Mouse (Mus musculus) lung, embryonic 14.5 days (tissue): Measurements from ENCODE around the gene Clp1. TPM values are rescaled to one million over a fixed set of nuclear protein-coding genes. Genes with fewer than 3 reads are reported as not detected.

Experiments used
- ATAC-seq: fragments of 200-750 bp; cut with Nextera tagmentation; 2 replicates; pipeline ENCODE4 v1.8.0; 2017; ENCODE audit warnings: mild to moderate bottlenecking, moderate TSS enrichment, moderate library complexity; ENCODE audit not compliant: insufficient read depth
- DNase-seq: peaks from one replicate; pipeline ENCODE4 v3.0.0-alpha.2; 2015
- H3K27ac ChIP-seq: fragments of 300-500 bp; sonication (generic); 2 replicates; pipeline ENCODE4 v1.5.1; 2014; ENCODE audit warnings: low read depth, mild to moderate bottlenecking, moderate library complexity
- H3K27me3 ChIP-seq: fragments of 300-500 bp; sonication (generic); 2 replicates; pipeline ENCODE4 v1.6.1; 2014; ENCODE audit warnings: low read length, control low read depth; ENCODE audit not compliant: insufficient read depth
- H3K36me3 ChIP-seq: fragments of 300-500 bp; sonication (generic); 2 replicates; pipeline ENCODE4 v1.6.1; 2014; ENCODE audit warnings: control low read depth; ENCODE audit not compliant: insufficient read depth
- H3K4me1 ChIP-seq: fragments of 300-500 bp; sonication (generic); 2 replicates; pipeline ENCODE4 v1.6.1; 2014; ENCODE audit warnings: antibody characterized with exemption, control low read depth; ENCODE audit not compliant: insufficient read depth
- H3K4me2 ChIP-seq: fragments of 300-500 bp; sonication (generic); 2 replicates; pipeline ENCODE4 v1.6.1; 2014; ENCODE audit warnings: mild to moderate bottlenecking
- H3K4me3 ChIP-seq: fragments of 300-500 bp; sonication (generic); 2 replicates; pipeline ENCODE4 v1.5.1; 2014; ENCODE audit warnings: low read depth, low read length
- H3K9ac ChIP-seq: fragments of 300-500 bp; sonication (generic); 2 replicates; pipeline ENCODE4 v1.6.1; 2014
- H3K9me3 ChIP-seq: fragments of 300-500 bp; sonication (generic); 2 replicates; pipeline ENCODE4 v1.6.1; 2016; ENCODE audit warnings: low read depth, low read length, control low read depth
- CTCF ChIP-seq: IDR thresholded peaks from 2 replicates; pipeline ENCODE4 v1.5.1; 2016; ENCODE audit warnings: antibody characterized with exemption, low read depth
- WGBS: fragments of 180-500 bp; shearing (Covaris S2); extraction: QIAGEN DNeasy Blood & Tissue Kit; methylation state at CpG from one replicate; pipeline ENCODE4 v1.1.7; 2014; 5-methylcytosine and 5-hydroxymethylcytosine counted together
- polyA plus RNA-seq: library from polyadenylated mRNA; unstranded; fragments of >200 nt; fragmentation: Nextera tagmentation; extraction: Ambion mirVana; gene quantifications from 2 replicates; pipeline ENCODE4 v1.2.1, GENCODE M21; 2014

Gene Clp1
- polyA plus RNA-seq, 1 experiment from 2014 or later: 25.6 TPM

DNA sequence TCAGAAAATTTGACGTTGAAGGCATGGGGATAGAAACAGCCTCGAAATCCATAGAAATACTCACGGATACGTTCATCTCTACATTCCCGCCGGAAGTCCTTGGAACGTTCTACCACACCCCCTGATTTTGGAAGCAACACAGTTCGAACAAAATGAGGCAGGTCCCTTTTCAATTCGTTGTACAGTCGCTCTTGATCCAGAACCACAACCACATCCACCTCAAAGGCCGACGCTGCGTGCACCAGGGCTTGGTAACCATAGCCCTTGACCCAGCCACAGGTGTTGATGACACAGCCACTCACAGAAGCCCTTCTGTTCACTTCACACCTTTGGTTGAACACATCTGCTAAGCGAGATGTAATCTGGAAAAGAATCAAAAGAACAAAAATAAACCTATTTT, 3.3 kb downstream of the Clp1 start:
- Histone ChIP-seq H3K36me3 (peaks cover 35% of the 10 kb centered on the region), H3K4me3 (no peak overlapping the region), H3K27ac (no peak overlapping the region), H3K9me3 (no peaks in the 10 kb centered on the region), H3K9ac (no peak overlapping the region), H3K4me2 (no peak overlapping the region), H3K27me3 (no peaks in the 10 kb centered on the region), H3K4me1 (peaks cover 3% of the 10 kb centered on the region; the same call in 1 of the 2 replicates)
- 95% methylated on average over 14 of the region's 14 CpGs for whole genome bisulfite sequencing
- DNase-seq: no peak
- TF ChIP-seq CTCF: no peak
- no peak for ATAC-seq

DNA sequence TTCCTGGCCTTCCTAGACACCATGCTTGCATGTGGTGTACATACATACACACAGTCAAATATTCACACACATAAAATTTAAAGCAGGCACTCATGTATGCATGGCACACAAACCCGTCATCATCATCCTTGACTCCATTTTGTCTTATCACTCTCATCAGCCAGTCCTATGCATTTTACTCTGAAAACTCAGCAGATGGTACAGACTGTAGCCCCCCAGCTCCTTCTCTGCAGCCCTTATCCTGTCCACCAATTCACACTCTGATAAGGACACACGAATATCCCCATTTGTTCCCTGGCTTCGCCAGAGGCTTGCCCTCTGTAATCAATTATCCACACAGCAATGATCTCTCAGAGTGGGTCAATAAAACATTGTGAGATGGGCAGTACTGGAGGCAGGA, 6.0 kb downstream of the Clp1 start:
- no peaks in the 10 kb centered on the region; the same call in 1 of the 2 replicates for H3K4me1 ChIP-seq
- no peaks in the 10 kb centered on the region for H3K9me3 ChIP-seq
- DNase-seq (no peak), ATAC-seq (no peak)
- H3K4me3 ChIP-seq: no peak overlapping the region
- no peak overlapping the region for H3K27ac ChIP-seq
- H3K36me3 ChIP-seq: peaks cover 35% of the 10 kb centered on the region
- no peak overlapping the region for H3K9ac ChIP-seq
- WGBS: 81% methylated on average over 3 of the region's 3 CpGs
- no peak for TF ChIP-seq CTCF
- no peaks in the 10 kb centered on the region for H3K27me3 ChIP-seq
- no peak overlapping the region for H3K4me2 ChIP-seq

- DNase-seq: no peak
- Histone ChIP-seq H3K4me2 (no peak overlapping the region), H3K36me3 (peaks cover 34% of the 10 kb centered on the region), H3K9ac (no peak overlapping the region), H3K9me3 (no peaks in the 10 kb centered on the region), H3K4me3 (no peak overlapping the region), H3K4me1 (no peaks in the 10 kb centered on the region; the same call in 1 of the 2 replicates), H3K27ac (no peak overlapping the region), H3K27me3 (no peaks in the 10 kb centered on the region)
- ATAC-seq: no peak
- TF ChIP-seq CTCF: no peak
- 95% methylated on average over 2 of the region's 2 CpGs for WGBS
Measured at GRCm38 (mm10) chr2:84720718-84721117, 6.4 kb downstream of the Clp1 start.

DNA sequence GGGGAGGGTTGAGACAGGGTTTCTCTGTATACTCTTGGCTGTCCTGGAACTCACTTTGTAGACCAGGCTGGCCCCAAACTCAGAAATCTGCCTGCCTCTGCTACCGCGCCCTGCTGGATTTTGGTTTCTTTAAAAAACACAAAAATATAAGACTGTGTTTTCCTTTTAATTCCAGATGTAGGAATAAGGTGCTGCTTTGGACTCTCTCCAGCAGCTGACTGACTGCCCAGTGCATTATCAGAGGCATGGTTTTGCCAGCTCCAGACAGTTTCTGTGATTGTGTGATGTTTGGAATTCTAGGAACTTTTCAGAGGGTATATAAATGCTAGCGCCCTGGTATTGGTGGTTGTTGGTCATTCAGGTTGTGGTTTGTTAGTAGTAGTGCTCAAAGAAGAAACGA, 9.8 kb downstream of the Clp1 start:
- Histone ChIP-seq H3K27me3 (no peaks in the 10 kb centered on the region), H3K4me3 (no peak overlapping the region), H3K9me3 (no peaks in the 10 kb centered on the region), H3K27ac (no peak overlapping the region), H3K36me3 (peaks cover 10% of the 10 kb centered on the region; the same call in 1 of the 2 replicates), H3K9ac (no peak overlapping the region), H3K4me1 (no peaks in the 10 kb centered on the region), H3K4me2 (no peak overlapping the region)
- DNase-seq (no peak), ATAC-seq (no peak)
- 96% methylated on average over 4 of the region's 4 CpGs for WGBS
- no peak for TF ChIP-seq CTCF

GRCm38 (mm10) chr2:84716423-84717355, 10.5 kb downstream of the Clp1 start:
- ATAC-seq: no peak
- Histone ChIP-seq H3K27ac (peak overlapping the region; percentile 97; the same call in 1 of the 2 replicates), H3K4me2 (peak overlapping the region; percentile 60), H3K27me3 (no peaks in the 10 kb centered on the region), H3K9ac (peak overlapping the region; percentile 36), H3K36me3 (peaks cover 12% of the 10 kb centered on the region; the same call in 1 of the 2 replicates), H3K4me3 (peak overlapping the region; percentile 95), H3K9me3 (no peaks in the 10 kb centered on the region), H3K4me1 (no peaks in the 10 kb centered on the region)
- 23% methylated on average over 9 of the region's 9 CpGs for WGBS
- no peak for DNase-seq
- TF ChIP-seq CTCF: no peak

- H3K9me3 ChIP-seq: no peaks in the 10 kb centered on the region
- H3K27me3 ChIP-seq: no peaks in the 10 kb centered on the region
- peak overlapping the region; percentile 95 for H3K4me3 ChIP-seq
- H3K4me2 ChIP-seq: peak overlapping the region; percentile 60
- peaks cover 12% of the 10 kb centered on the region for H3K36me3 ChIP-seq
- no peaks in the 10 kb centered on the region for H3K4me1 ChIP-seq
- peak; percentile 97 for ATAC-seq
- H3K27ac ChIP-seq: peak overlapping the region; percentile 97
- DNase-seq: peak; percentile 95
- no peak for TF ChIP-seq CTCF
- 0% methylated on average over 33 of the region's 33 CpGs for WGBS
- peak overlapping the region; percentile 36 for H3K9ac ChIP-seq
Measured at GRCm38 (mm10) chr2:84715562-84716361, 11.4 kb downstream of the Clp1 start.
